Mouse (Mus musculus) intestine, postnatal 0 days (tissue): Measurements from ENCODE around the gene Scd1. TPM values are rescaled to one million over a fixed set of nuclear protein-coding genes. Genes with fewer than 3 reads are reported as not detected.

Experiments used
- ATAC-seq: fragments of 200-750 bp; cut with Nextera tagmentation; 2 replicates; pipeline ENCODE4 v1.8.0; 2017; ENCODE audit warnings: mild to moderate bottlenecking, moderate TSS enrichment, moderate library complexity
- H3K27ac ChIP-seq: fragments of 300-500 bp; sonication (generic); 2 replicates; pipeline ENCODE4 v1.5.1; 2014; ENCODE audit warnings: mild to moderate bottlenecking, low read depth, low read length, moderate library complexity
- H3K27me3 ChIP-seq: fragments of 300-500 bp; sonication (generic); replicated peaks from 2 replicates; pipeline ENCODE4 v1.6.1; 2014; ENCODE audit warnings: low read length, mixed read lengths; ENCODE audit not compliant: control insufficient read depth, insufficient read depth
- H3K36me3 ChIP-seq: fragments of 300-500 bp; sonication (generic); 2 replicates; pipeline ENCODE4 v1.6.1; 2014; ENCODE audit warnings: mild to moderate bottlenecking, moderate library complexity; ENCODE audit not compliant: control insufficient read depth, insufficient read depth
- H3K4me1 ChIP-seq: fragments of 300-500 bp; sonication (generic); replicated peaks from 2 replicates; pipeline ENCODE4 v1.6.1; 2014; ENCODE audit warnings: antibody characterized with exemption, low read length, mixed read lengths; ENCODE audit not compliant: control insufficient read depth, insufficient read depth
- H3K4me2 ChIP-seq: fragments of 300-500 bp; sonication (generic); replicated peaks from 2 replicates; pipeline ENCODE4 v1.6.1; 2014; ENCODE audit warnings: low read depth, mild to moderate bottlenecking, moderate library complexity
- H3K4me3 ChIP-seq: fragments of 300-500 bp; sonication (generic); 2 replicates; pipeline ENCODE4 v1.5.1; 2014; ENCODE audit warnings: low read depth, low read length
- H3K9ac ChIP-seq: fragments of 300-500 bp; sonication (generic); 2 replicates; pipeline ENCODE4 v1.6.1; 2014; ENCODE audit warnings: mild to moderate bottlenecking, low read depth, low read length
- H3K9me3 ChIP-seq: fragments of 300-500 bp; sonication (generic); 2 replicates; pipeline ENCODE4 v1.6.1; 2016; ENCODE audit warnings: mixed run types; ENCODE audit not compliant: control insufficient read depth
- CTCF ChIP-seq: sonication (generic); IDR thresholded peaks from 2 replicates; pipeline ENCODE4 v1.5.1; 2016; ENCODE audit warnings: low read depth, mild to moderate bottlenecking, control low read depth, antibody characterized with exemption, moderate library complexity
- WGBS: fragments of 180-500 bp; shearing (Covaris S2); extraction: QIAGEN DNeasy Blood & Tissue Kit; methylation state at CpG from one replicate; pipeline ENCODE4 v1.1.7; 2014; 5-methylcytosine and 5-hydroxymethylcytosine counted together
- polyA plus RNA-seq: library from polyadenylated mRNA; unstranded; fragments of >200 nt; fragmentation: Nextera tagmentation; extraction: Ambion mirVana; gene quantifications from 2 replicates; pipeline ENCODE4 v1.2.1, GENCODE M21; 2015

Gene Scd1
- polyA plus RNA-seq, 1 experiment from 2014 or later: 1.5 TPM

DNA sequence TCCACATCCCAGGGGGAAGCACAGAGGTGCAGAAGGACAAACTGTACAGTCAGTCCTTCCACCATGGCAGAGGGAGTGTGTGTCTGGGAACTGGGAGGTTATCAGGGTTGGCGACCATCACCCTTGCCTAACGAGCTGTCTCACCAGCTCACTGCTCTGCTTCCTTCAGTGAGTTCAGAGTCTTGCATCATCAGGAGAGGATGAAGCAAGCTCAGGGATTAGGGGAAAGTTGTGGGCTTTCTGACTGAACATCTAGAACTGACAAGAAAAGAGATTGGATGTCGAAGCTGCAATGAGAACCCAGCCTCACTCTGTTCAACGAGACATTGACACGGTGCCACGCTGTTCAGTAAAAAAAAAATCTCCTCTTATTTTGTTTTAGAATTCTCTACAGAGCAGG is 30.3 kb upstream of the Scd1 start:
- Histone ChIP-seq H3K4me2 (no peak overlapping the region), H3K4me3 (no peak overlapping the region), H3K27me3 (no peaks in the 10 kb centered on the region), H3K27ac (no peak overlapping the region), H3K4me1 (no peaks in the 10 kb centered on the region), H3K9ac (no peak overlapping the region), H3K9me3 (no peaks in the 10 kb centered on the region), H3K36me3 (no peaks in the 10 kb centered on the region)
- TF ChIP-seq CTCF: no peak
- ATAC-seq: no peak
- 68% methylated on average over 6 of the region's 6 CpGs for WGBS

DNA sequence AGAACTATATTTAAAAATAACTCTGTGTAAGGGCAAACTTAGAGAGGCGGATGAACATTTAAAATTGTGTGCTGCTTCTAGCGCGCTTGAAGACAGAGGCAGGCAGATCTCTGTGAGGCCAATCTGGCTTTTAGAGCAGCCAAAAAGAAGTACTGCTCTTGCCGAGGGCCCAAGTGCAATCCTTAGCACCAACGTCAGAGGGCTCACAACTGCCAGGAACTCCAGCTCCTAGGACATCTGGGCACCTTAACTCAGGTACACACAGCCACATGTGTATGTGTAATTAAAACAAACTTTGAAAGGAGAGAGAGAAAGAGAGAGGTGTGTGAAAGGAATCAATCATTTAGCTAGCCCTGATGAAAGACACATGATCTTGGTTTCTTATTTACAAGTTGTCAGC is 24.4 kb upstream of the Scd1 start:
- Histone ChIP-seq H3K4me1 (no peaks in the 10 kb centered on the region), H3K4me3 (no peak overlapping the region), H3K4me2 (no peak overlapping the region), H3K9ac (no peak overlapping the region), H3K27ac (no peak overlapping the region), H3K36me3 (no peaks in the 10 kb centered on the region), H3K9me3 (no peaks in the 10 kb centered on the region), H3K27me3 (no peaks in the 10 kb centered on the region)
- 70% methylated on average over 5 of the region's 5 CpGs for WGBS
- no peak for ATAC-seq
- no peak for TF ChIP-seq CTCF

DNA sequence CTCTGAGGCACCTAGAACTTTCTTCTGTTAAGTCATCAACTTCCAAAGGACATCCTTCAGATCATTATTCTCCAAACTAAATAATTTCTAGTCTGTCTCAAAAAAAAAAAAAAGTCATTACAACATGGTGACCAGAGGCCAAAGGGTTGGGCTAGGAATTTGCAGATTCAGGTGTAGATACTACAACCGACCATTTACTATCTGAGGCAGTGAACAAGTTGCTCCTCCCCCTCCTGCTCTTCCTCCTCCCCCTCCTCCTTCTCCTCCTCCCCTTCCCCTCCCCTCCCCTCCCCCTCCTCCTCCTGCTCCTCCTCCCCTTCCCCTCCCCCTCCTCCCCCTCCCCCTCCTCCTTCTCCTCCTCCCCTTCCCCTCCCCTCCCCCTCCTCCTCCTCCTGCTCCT is 20.0 kb upstream of the Scd1 start:
- Histone ChIP-seq H3K27me3 (no peaks in the 10 kb centered on the region), H3K9me3 (no peaks in the 10 kb centered on the region), H3K4me1 (no peaks in the 10 kb centered on the region), H3K9ac (no peak overlapping the region), H3K36me3 (no peaks in the 10 kb centered on the region), H3K4me2 (no peak overlapping the region), H3K4me3 (no peak overlapping the region), H3K27ac (no peak overlapping the region; the same call in 1 of the 2 replicates)
- 33% methylated on average over 1 of the region's 1 CpGs for WGBS
- peak; percentile 31; the same call in 1 of the 2 replicates for ATAC-seq
- TF ChIP-seq CTCF: no peak

DNA sequence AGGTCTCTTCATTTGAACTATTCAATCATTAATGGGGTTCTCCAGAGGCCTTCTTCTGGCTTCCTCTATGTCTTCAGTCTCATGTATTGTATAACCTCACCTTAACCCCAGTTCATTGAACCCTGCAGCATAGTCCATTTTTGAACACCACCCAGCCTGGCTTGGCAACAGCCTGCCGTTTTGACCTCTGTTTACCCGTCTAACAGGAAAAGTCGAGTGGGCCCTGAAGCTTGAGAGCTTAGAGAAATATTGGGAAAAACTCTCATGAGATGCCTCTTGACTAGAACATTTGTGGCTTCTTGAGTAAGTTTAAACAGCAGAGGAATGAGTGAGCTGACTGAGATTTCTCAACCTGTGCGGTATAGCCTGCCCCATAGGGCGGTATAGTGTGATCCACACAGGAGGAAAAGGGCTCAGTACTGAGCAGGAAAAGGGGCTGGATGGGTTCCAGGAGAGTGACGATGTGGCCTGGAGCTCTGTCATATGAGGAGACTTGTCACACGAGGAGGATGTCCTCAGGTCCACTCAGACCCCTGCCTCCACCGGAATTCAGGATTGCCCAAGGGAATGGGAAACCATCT is 14.5 kb upstream of the Scd1 start:
- H3K9ac ChIP-seq: no peak overlapping the region
- H3K27ac ChIP-seq: no peak overlapping the region
- WGBS: 49% methylated on average over 8 of the region's 8 CpGs
- H3K4me1 ChIP-seq: no peaks in the 10 kb centered on the region
- TF ChIP-seq CTCF: no peak
- no peaks in the 10 kb centered on the region for H3K36me3 ChIP-seq
- H3K9me3 ChIP-seq: no peaks in the 10 kb centered on the region
- H3K27me3 ChIP-seq: no peaks in the 10 kb centered on the region
- H3K4me2 ChIP-seq: no peak overlapping the region
- ATAC-seq: peak; percentile 75
- H3K4me3 ChIP-seq: no peak overlapping the region

DNA sequence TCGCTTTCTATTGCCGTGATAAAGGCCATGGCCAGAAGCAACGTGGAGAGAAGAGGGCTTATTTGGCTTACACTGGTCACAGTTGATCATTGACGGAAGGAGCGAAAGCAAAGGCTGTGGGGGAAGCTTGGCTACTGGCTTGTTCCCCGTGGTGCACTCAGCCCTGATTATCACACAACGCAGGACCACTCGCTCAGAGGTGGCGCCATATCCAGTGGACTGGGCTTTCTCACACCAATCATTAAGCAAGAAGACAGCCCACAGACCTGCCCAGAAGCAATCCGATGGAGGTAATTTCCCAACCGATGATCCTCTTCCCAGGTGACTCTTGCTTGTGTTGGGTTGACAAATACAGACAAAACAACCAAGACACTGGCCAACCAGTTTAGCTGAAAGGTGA is 11.9 kb upstream of the Scd1 start:
- WGBS: 42% methylated on average over 11 of the region's 11 CpGs
- no peak for ATAC-seq
- H3K4me2 ChIP-seq: no peak overlapping the region
- no peaks in the 10 kb centered on the region for H3K4me1 ChIP-seq
- no peaks in the 10 kb centered on the region for H3K9me3 ChIP-seq
- H3K36me3 ChIP-seq: no peaks in the 10 kb centered on the region
- no peak overlapping the region for H3K4me3 ChIP-seq
- no peak for TF ChIP-seq CTCF
- H3K27me3 ChIP-seq: 0 out of 2 replicates have a peak, but pooled peaks cover 4% of the 10 kb centered on the region
- H3K27ac ChIP-seq: no peak overlapping the region
- no peak overlapping the region for H3K9ac ChIP-seq

DNA sequence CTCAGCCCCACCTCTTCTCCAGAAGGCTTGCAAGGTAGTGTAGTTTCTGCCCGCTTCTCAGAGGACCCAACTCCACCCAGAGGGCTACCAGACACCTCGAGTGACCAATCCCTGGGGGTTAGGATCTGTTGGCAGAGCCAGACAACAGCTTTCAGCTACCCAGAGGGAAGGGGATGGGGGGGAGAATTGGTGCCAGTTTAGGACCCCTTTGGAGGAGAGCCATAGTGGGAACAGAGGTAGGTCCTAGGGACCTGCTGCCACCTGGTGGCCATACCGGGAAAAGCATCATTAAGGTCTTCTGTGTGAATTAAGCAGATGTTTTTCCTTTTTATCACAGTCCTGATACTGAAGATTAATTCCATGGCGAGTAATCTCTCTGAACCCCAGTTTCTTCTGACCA is 11.3 kb upstream of the Scd1 start:
- H3K36me3 ChIP-seq: no peaks in the 10 kb centered on the region
- 25% methylated on average over 4 of the region's 4 CpGs for WGBS
- H3K4me3 ChIP-seq: no peak overlapping the region
- H3K4me1 ChIP-seq: no peaks in the 10 kb centered on the region
- no peaks in the 10 kb centered on the region for H3K9me3 ChIP-seq
- peak; percentile 93 for TF ChIP-seq CTCF
- H3K9ac ChIP-seq: no peak overlapping the region
- H3K27me3 ChIP-seq: 0 out of 2 replicates have a peak, but pooled peaks cover 4% of the 10 kb centered on the region
- H3K27ac ChIP-seq: no peak overlapping the region
- no peak for ATAC-seq
- H3K4me2 ChIP-seq: no peak overlapping the region

DNA sequence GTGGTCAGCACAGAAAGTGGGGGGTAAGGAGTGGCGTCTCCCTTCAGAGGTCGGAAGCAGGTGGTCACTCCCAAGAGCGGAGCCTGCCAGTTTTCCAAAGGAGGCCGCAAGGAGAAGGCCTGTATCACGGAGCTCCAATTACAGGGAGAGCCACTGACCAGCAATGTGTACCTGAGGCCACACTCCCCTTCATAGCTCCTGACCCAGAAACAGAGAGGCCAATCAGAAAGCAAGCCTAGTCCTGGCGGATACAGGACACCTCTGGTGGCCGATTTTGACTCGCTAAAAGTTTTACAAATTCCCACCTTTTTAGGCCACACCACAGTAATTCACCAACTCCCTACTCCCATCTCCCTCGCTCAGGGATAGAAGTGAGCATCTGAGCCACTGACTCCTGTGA is 10.9 kb upstream of the Scd1 start:
- 73% methylated on average over 9 of the region's 9 CpGs for whole genome bisulfite sequencing
- Histone ChIP-seq H3K27me3 (0 out of 2 replicates have a peak, but pooled peaks cover 4% of the 10 kb centered on the region), H3K4me3 (no peak overlapping the region), H3K9me3 (no peaks in the 10 kb centered on the region), H3K4me2 (no peak overlapping the region), H3K4me1 (no peaks in the 10 kb centered on the region), H3K36me3 (no peaks in the 10 kb centered on the region), H3K9ac (no peak overlapping the region), H3K27ac (no peak overlapping the region)
- no peak for ATAC-seq
- no peak for TF ChIP-seq CTCF
